Mouse (Mus musculus): ENCODE results near the gene Dennd1a.

The Dennd1a gene

GRCm38 (mm10) chr2:38286733-38287551 lies at the start of gene Dennd1a:
Gene Dennd1a, minus strand, starts transcription at chr2:38287390.
- peak; percentile 90 for DNase-seq

GRCm38 (mm10) chr2:38336606-38337005 lies 49.4 kb upstream of the Dennd1a start:
- DNase-seq = no peak

- no peak for DNase-seq
Measured at GRCm38 (mm10) chr2:38333586-38334119, 46.5 kb upstream of the Dennd1a start.

GRCm38 (mm10) chr2:38326671-38327070 lies 39.5 kb upstream of the Dennd1a start:
- DNase-seq = no peak

GRCm38 (mm10) chr2:38323380-38323779 lies 36.2 kb upstream of the Dennd1a start:
- DNase-seq = no peak

GRCm38 (mm10) chr2:38320911-38321310 lies 33.7 kb upstream of the Dennd1a start:
- no peak for DNase-seq

GRCm38 (mm10) chr2:38319086-38319485 lies 31.9 kb upstream of the Dennd1a start:
- no peak for DNase-seq

GRCm38 (mm10) chr2:38313399-38313798 lies 26.2 kb upstream of the Dennd1a start:
- no peak for DNase-seq

GRCm38 (mm10) chr2:38312921-38313320 lies 25.7 kb upstream of the Dennd1a start:
- DNase-seq = no peak

- no peak for DNase-seq
Measured at GRCm38 (mm10) chr2:38305152-38305551, 18.0 kb upstream of the Dennd1a start.

GRCm38 (mm10) chr2:38300941-38301340 lies 13.8 kb upstream of the Dennd1a start:
- DNase-seq = no peak

- no peak for DNase-seq
Measured at GRCm38 (mm10) chr2:38295939-38296338, 8.7 kb upstream of the Dennd1a start.

- no peak for DNase-seq
Measured at GRCm38 (mm10) chr2:38291526-38291925, 4.3 kb upstream of the Dennd1a start.

GRCm38 (mm10) chr2:38288226-38288625 lies 1.0 kb upstream of the Dennd1a start:
- DNase-seq = no peak

GRCm38 (mm10) chr2:38286433-38286732 lies 807 bp downstream of the Dennd1a start:
- no peak for DNase-seq

GRCm38 (mm10) chr2:38285781-38286432 lies 1.3 kb downstream of the Dennd1a start:
- DNase-seq = peak; percentile 32 to 51

- peak; percentile 29 to 54 for DNase-seq
Measured at GRCm38 (mm10) chr2:38283961-38284360, 3.2 kb downstream of the Dennd1a start.

GRCm38 (mm10) chr2:38280376-38280775 lies 6.8 kb downstream of the Dennd1a start:
- peak in 1 of 2 experiments; percentile 40 for DNase-seq

- no peak for DNase-seq
Measured at GRCm38 (mm10) chr2:38274973-38275372, 12.2 kb downstream of the Dennd1a start.

GRCm38 (mm10) chr2:38263653-38264052 lies 23.5 kb downstream of the Dennd1a start:
- no peak for DNase-seq

- no peak for DNase-seq
Measured at GRCm38 (mm10) chr2:38259052-38259451, 28.1 kb downstream of the Dennd1a start.

- DNase-seq = no peak
Measured at GRCm38 (mm10) chr2:38237616-38238015, 49.6 kb downstream of the Dennd1a start.

GRCm38 (mm10) chr2:38235593-38235992 lies 51.6 kb downstream of the Dennd1a start:
- DNase-seq = no peak

GRCm38 (mm10) chr2:38229882-38230281 lies 57.3 kb downstream of the Dennd1a start:
- DNase-seq = no peak
